Mouse (Mus musculus): ENCODE results near the gene Tmem219.

Gene Tmem219

DNA sequence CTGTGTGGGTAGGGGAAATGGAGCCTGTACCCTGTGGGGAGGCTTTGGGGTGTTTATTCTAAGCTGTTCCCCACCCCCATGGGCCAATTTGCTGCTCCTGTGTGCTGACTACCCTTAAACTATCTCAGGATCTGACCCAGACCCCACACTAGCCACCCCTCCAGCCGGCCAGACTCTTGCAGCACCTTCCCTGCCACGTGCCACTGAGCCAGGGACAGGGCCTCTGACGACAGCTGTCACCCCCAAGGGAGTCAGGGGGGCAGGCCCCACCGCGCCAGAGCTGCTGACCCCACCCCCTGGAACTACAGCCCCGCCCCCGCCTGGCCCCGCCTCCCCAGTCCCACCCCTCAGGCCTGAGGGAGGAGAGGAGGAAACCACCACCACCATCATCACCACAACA is 29.9 kb upstream of the Tmem219 start:
- no peak overlapping the region for H3K4me3 ChIP-seq (replicated peaks; ENCODE audit: low read length)
- peaks cover 41% of the 10 kb centered on the region for H3K4me1 ChIP-seq (replicated peaks; ENCODE audit: low read depth, low read length)
- H3K36me3 ChIP-seq (ENCODE audit: insufficient read depth, low read length), result 0 out of 2 replicates have a peak, but pooled peaks cover under 1% of the 10 kb centered on the region
- peaks cover 63% of the 10 kb centered on the region for H3K27me3 ChIP-seq (ENCODE audit: insufficient read depth, low read length)
- H3K9me3 ChIP-seq (ENCODE audit: low read length), result no peaks in the 10 kb centered on the region
- TF ChIP-seq NANOG (IDR thresholded peaks at IDR 0.05; ENCODE audit: borderline replicate concordance, low read length) (no peak), POU5F1 (IDR thresholded peaks at IDR 0.05; ENCODE audit: borderline replicate concordance, low read length) (no peak), CTCF (conservative IDR thresholded peaks at IDR 0.05; ENCODE audit: low read length) (no peak)

DNA sequence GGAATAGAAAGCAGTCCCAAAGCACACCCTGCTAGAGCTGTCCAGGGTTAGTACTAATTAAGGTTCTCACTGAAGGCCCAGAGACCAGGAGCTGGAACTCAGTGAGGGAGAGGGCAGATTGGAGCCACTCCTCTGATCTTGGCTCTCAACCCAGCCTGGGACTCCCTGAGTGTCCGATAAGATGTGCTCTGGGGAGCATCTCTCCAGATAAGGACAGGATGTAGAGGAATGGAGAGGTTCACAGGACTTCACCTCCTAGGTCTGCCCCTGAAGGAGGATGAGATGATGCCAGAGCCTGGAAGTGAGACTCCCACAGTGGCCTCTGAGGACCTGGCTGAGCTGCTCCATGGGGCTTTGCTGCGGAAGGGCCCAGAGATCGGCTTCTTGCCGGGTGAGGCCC is 29.0 kb upstream of the Tmem219 start:
- peaks cover 59% of the 10 kb centered on the region for H3K27me3 ChIP-seq (ENCODE audit: insufficient read depth, low read length)
- H3K4me1 ChIP-seq (replicated peaks; ENCODE audit: low read depth, low read length), result peaks cover 44% of the 10 kb centered on the region
- TF ChIP-seq CTCF (conservative IDR thresholded peaks at IDR 0.05; ENCODE audit: low read length) (no peak), POU5F1 (IDR thresholded peaks at IDR 0.05; ENCODE audit: borderline replicate concordance, low read length) (no peak), NANOG (IDR thresholded peaks at IDR 0.05; ENCODE audit: borderline replicate concordance, low read length) (no peak)
- no peak overlapping the region for H3K4me3 ChIP-seq (replicated peaks; ENCODE audit: low read length)
- H3K36me3 ChIP-seq (ENCODE audit: insufficient read depth, low read length), result peaks cover 9% of the 10 kb centered on the region; the same call in 1 of the 2 replicates
- no peaks in the 10 kb centered on the region for H3K9me3 ChIP-seq (ENCODE audit: low read length)

- TF ChIP-seq CTCF (conservative IDR thresholded peaks at IDR 0.05; ENCODE audit: low read length), result no peak
- TF ChIP-seq POU5F1 (IDR thresholded peaks at IDR 0.05; ENCODE audit: borderline replicate concordance, low read length), result no peak
- TF ChIP-seq NANOG (IDR thresholded peaks at IDR 0.05; ENCODE audit: borderline replicate concordance, low read length), result no peak
- Histone ChIP-seq H3K9me3 (ENCODE audit: low read length) (no peaks in the 10 kb centered on the region), H3K4me3 (replicated peaks; ENCODE audit: low read length) (peak overlapping the region; percentile 86), H3K36me3 (ENCODE audit: insufficient read depth, low read length) (peaks cover 17% of the 10 kb centered on the region), H3K4me1 (replicated peaks; ENCODE audit: low read depth, low read length) (peaks cover 48% of the 10 kb centered on the region), H3K27me3 (ENCODE audit: insufficient read depth, low read length) (peaks cover 59% of the 10 kb centered on the region)
Measured at GRCm38 (mm10) chr7:126950647-126951615, 28.2 kb upstream of the Tmem219 start.

DNA sequence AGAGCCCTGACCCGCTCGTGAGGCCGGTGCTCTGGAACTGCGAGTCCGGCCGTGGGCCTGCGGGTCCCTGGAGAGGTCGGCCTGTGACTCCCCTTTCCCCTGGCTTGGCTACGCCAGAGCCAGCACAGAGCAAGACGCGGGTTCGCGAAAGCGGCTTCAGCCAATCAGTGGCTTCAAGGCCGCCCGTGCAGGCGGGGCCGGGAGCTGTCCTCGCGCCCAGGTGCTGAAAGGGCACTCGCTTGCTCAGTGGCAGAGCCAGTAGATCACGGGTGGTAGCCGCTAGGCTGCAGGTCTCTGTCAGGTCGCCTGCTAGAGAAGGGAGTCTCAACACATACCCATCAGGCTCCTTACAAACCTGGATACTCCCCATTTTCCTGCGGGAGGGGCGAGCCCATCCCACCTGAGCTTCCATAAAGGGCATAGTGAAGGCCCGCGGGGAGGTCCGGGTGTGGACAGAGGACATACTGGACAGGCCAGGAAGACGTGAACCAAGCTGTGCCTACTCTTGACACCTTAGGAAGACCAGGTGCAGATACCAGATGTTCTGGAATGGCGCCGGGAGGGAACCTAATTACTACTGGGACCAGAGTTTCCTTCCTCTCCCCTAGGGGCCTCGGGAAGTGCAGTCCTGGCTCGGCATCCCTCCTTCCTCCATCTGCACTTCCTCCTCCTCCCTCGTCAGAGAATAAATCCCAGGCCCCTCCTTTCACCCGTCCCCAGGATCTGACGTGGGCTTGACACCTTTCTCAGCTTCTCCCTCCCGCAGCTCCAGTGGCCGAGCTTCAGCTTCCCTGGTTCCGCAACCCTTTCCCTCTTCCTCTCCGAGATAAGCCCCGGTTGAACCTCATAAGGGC is 27.3 kb upstream of the Tmem219 start, which contains the start of gene Sez6l2:
Gene Sez6l2, plus strand, starts transcription at position 771 of the 854 bp plus-strand sequence.
- Histone ChIP-seq H3K9me3 (ENCODE audit: low read length) (no peaks in the 10 kb centered on the region), H3K36me3 (ENCODE audit: insufficient read depth, low read length) (peaks cover 23% of the 10 kb centered on the region), H3K27me3 (ENCODE audit: insufficient read depth, low read length) (peaks cover 52% of the 10 kb centered on the region), H3K4me3 (replicated peaks; ENCODE audit: low read length) (peak within 1 kb of the TSS; percentile 86), H3K4me1 (replicated peaks; ENCODE audit: low read depth, low read length) (peaks cover 51% of the 10 kb centered on the region)
- TF ChIP-seq NANOG (IDR thresholded peaks at IDR 0.05; ENCODE audit: borderline replicate concordance, low read length) (no peak), CTCF (conservative IDR thresholded peaks at IDR 0.05; ENCODE audit: low read length) (no peak), POU5F1 (IDR thresholded peaks at IDR 0.05; ENCODE audit: borderline replicate concordance, low read length) (no peak)

DNA sequence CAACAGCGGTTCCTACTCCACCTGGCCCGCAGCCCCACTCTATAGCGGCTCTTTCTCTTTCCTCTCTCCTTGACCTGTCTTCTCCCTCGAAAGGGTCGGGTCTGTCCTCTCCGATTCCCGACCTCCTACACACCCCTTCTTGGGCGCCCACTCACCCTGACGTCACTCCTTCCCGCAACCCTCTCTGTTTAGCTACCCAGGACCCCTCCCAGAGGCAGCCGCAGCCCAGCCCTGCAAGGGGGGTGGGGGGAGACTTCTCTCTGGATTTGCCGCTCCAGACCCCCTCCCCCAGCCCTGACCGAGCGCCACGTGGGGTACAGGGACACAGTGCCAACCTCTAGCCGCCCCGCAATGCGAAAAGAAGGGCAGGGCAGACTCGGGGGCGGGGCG is 26.7 kb upstream of the Tmem219 start, which contains the start of gene Asphd1:
Gene Asphd1, minus strand, starts transcription at position 180 of the 390 bp plus-strand sequence.
- peaks cover 52% of the 10 kb centered on the region for H3K27me3 ChIP-seq (ENCODE audit: insufficient read depth, low read length)
- TF ChIP-seq CTCF (conservative IDR thresholded peaks at IDR 0.05; ENCODE audit: low read length) (no peak), POU5F1 (IDR thresholded peaks at IDR 0.05; ENCODE audit: borderline replicate concordance, low read length) (no peak), NANOG (IDR thresholded peaks at IDR 0.05; ENCODE audit: borderline replicate concordance, low read length) (no peak)
- peaks cover 56% of the 10 kb centered on the region for H3K4me1 ChIP-seq (replicated peaks; ENCODE audit: low read depth, low read length)
- H3K9me3 ChIP-seq (ENCODE audit: low read length), result no peaks in the 10 kb centered on the region
- peaks cover 29% of the 10 kb centered on the region for H3K36me3 ChIP-seq (ENCODE audit: insufficient read depth, low read length)
- peak within 1 kb of the TSS; percentile 86 for H3K4me3 ChIP-seq (replicated peaks; ENCODE audit: low read length)

- H3K27me3 ChIP-seq (ENCODE audit: insufficient read depth, low read length), result peaks cover 50% of the 10 kb centered on the region
- no peak for TF ChIP-seq CTCF (conservative IDR thresholded peaks at IDR 0.05; ENCODE audit: low read length)
- no peak for TF ChIP-seq NANOG (IDR thresholded peaks at IDR 0.05; ENCODE audit: borderline replicate concordance, low read length)
- TF ChIP-seq POU5F1 (IDR thresholded peaks at IDR 0.05; ENCODE audit: borderline replicate concordance, low read length), result no peak
- H3K4me1 ChIP-seq (replicated peaks; ENCODE audit: low read depth, low read length), result peaks cover 56% of the 10 kb centered on the region
- H3K36me3 ChIP-seq (ENCODE audit: insufficient read depth, low read length), result peaks cover 36% of the 10 kb centered on the region
- no peaks in the 10 kb centered on the region for H3K9me3 ChIP-seq (ENCODE audit: low read length)
- H3K4me3 ChIP-seq (replicated peaks; ENCODE audit: low read length), result peak overlapping the region; percentile 86
Measured at GRCm38 (mm10) chr7:126948626-126949025, 25.9 kb upstream of the Tmem219 start.

DNA sequence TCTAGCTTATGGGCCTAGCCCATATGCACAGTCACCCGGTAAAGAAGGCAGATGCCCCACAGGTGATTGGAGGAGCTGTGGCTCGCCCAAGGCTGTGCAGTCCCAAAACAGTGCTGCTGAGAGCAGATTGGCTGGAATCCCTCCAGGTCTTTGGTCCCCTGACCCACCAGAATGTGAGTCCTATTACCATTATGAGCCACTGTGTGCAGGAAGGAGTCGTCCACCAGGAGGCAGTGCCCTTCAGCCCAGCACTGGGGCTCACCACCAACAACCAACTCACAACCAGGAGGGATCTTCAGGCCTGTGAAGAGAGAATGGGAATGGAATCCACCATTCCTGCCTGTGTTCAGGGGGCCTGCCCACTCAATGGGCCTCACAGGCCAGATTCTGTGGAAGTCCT is 23.8 kb upstream of the Tmem219 start:
- H3K4me1 ChIP-seq (replicated peaks; ENCODE audit: low read depth, low read length), result peaks cover 61% of the 10 kb centered on the region
- no peak for TF ChIP-seq POU5F1 (IDR thresholded peaks at IDR 0.05; ENCODE audit: borderline replicate concordance, low read length)
- no peak for TF ChIP-seq NANOG (IDR thresholded peaks at IDR 0.05; ENCODE audit: borderline replicate concordance, low read length)
- TF ChIP-seq CTCF (conservative IDR thresholded peaks at IDR 0.05; ENCODE audit: low read length), result peak; percentile 60
- H3K27me3 ChIP-seq (ENCODE audit: insufficient read depth, low read length), result peaks cover 37% of the 10 kb centered on the region
- H3K9me3 ChIP-seq (ENCODE audit: low read length), result no peaks in the 10 kb centered on the region
- peaks cover 56% of the 10 kb centered on the region for H3K36me3 ChIP-seq (ENCODE audit: insufficient read depth, low read length)
- no peak overlapping the region for H3K4me3 ChIP-seq (replicated peaks; ENCODE audit: low read length)

GRCm38 (mm10) chr7:126941801-126942200 is 19.1 kb upstream of the Tmem219 start:
- TF ChIP-seq CTCF (conservative IDR thresholded peaks at IDR 0.05; ENCODE audit: low read length) (no peak), POU5F1 (IDR thresholded peaks at IDR 0.05; ENCODE audit: borderline replicate concordance, low read length) (no peak), NANOG (IDR thresholded peaks at IDR 0.05; ENCODE audit: borderline replicate concordance, low read length) (no peak)
- 0 out of 2 replicates have a peak overlapping the region, but pooled peaks have one; percentile 5 for H3K4me3 ChIP-seq (replicated peaks; ENCODE audit: low read length)
- H3K36me3 ChIP-seq (ENCODE audit: insufficient read depth, low read length), result peaks cover 85% of the 10 kb centered on the region
- peaks cover 36% of the 10 kb centered on the region for H3K4me1 ChIP-seq (replicated peaks; ENCODE audit: low read depth, low read length)
- H3K9me3 ChIP-seq (ENCODE audit: low read length), result no peaks in the 10 kb centered on the region
- H3K27me3 ChIP-seq (ENCODE audit: insufficient read depth, low read length), result no peaks in the 10 kb centered on the region

Data from E14TG2a.4 (cell line).